Mouse (Mus musculus) liver, adult 2 months (tissue): ENCODE measurements around the gene Unc13d. TPM values are rescaled to one million over a fixed set of nuclear protein-coding genes. Genes with fewer than 3 reads are reported as not detected.
A peak's percentile ranks its signal among the peaks of the same experiment; 100 is the strongest.

Source experiments
- DNase-seq: peaks from one replicate; pipeline ENCODE4 v3.0.0-alpha.2; 2011; ENCODE audit warnings: low read depth, low spot score; ENCODE audit errors: extremely low read depth
- H3K27ac ChIP-seq: fragments of 200-500 bp; replicated peaks from 2 replicates; pipeline ENCODE4 v1.5.1; 2012; ENCODE audit warnings: low read depth, mild to moderate bottlenecking, control low read depth, inconsistent platforms, low read length; ENCODE audit not compliant: insufficient read depth
- H3K27me3 ChIP-seq: fragments of 200-500 bp; 2 replicates; pipeline ENCODE4 v1.6.1; 2012; ENCODE audit warnings: mild to moderate bottlenecking, moderate library complexity, low read length, inconsistent platforms; ENCODE audit not compliant: control insufficient read depth, insufficient read depth
- H3K36me3 ChIP-seq: fragments of 200-500 bp; 2 replicates; pipeline ENCODE4 v1.6.1; 2012; ENCODE audit warnings: low read length, inconsistent platforms; ENCODE audit not compliant: control insufficient read depth, insufficient read depth
- H3K4me1 ChIP-seq: fragments of 200-500 bp; 2 replicates; pipeline ENCODE4 v1.6.1; 2011; ENCODE audit warnings: low read length; ENCODE audit not compliant: control insufficient read depth, insufficient read depth
- H3K4me3 ChIP-seq: fragments of 200-500 bp; 2 replicates; pipeline ENCODE4 v1.5.1; 2011; ENCODE audit warnings: low read depth, mild to moderate bottlenecking, control low read depth, low read length, moderate library complexity; ENCODE audit not compliant: insufficient read depth
- H3K79me2 ChIP-seq: fragments of 200-500 bp; 2 replicates; pipeline ENCODE4 v1.6.1; 2012; ENCODE audit warnings: inconsistent platforms, mild to moderate bottlenecking, low read length, moderate library complexity; ENCODE audit not compliant: control insufficient read depth, insufficient read depth
- H3K9ac ChIP-seq: fragments of 200-500 bp; 2 replicates; pipeline ENCODE4 v1.6.1; 2012; ENCODE audit warnings: low read depth, mild to moderate bottlenecking, control low read depth, inconsistent platforms, low read length
- CTCF ChIP-seq: fragments of 200-500 bp; IDR thresholded peaks from 2 replicates; pipeline ENCODE4 v1.5.1; 2011; ENCODE audit warnings: low read depth, low read length, control low read depth
- POLR2A ChIP-seq: fragments of 200-500 bp; IDR thresholded peaks from 2 replicates; pipeline ENCODE4 v1.6.1; 2011; ENCODE audit warnings: low read length, control low read depth; ENCODE audit not compliant: insufficient read depth; ENCODE audit errors: extremely low read depth
- WGBS: fragments of 180-500 bp; shearing (Covaris S2); methylation state at CpG from one replicate; pipeline ENCODE4 v1.1.7; 2018; 5-methylcytosine and 5-hydroxymethylcytosine counted together
- polyA plus RNA-seq: library from polyadenylated mRNA; depleted of rRNA; stranded (reverse); fragments of >200 nt; gene quantifications from 2 replicates; pipeline ENCODE4 v1.2.3, GENCODE M21; 2012
- total RNA-seq: library from RNA; depleted of rRNA; stranded (reverse); fragments of >200 nt; gene quantifications from 2 replicates; pipeline ENCODE4 v1.2.3, GENCODE M21; 2014

The Unc13d gene
- total and polyA plus RNA-seq, 2 experiments: 0.37 to 1.4 TPM

DNA sequence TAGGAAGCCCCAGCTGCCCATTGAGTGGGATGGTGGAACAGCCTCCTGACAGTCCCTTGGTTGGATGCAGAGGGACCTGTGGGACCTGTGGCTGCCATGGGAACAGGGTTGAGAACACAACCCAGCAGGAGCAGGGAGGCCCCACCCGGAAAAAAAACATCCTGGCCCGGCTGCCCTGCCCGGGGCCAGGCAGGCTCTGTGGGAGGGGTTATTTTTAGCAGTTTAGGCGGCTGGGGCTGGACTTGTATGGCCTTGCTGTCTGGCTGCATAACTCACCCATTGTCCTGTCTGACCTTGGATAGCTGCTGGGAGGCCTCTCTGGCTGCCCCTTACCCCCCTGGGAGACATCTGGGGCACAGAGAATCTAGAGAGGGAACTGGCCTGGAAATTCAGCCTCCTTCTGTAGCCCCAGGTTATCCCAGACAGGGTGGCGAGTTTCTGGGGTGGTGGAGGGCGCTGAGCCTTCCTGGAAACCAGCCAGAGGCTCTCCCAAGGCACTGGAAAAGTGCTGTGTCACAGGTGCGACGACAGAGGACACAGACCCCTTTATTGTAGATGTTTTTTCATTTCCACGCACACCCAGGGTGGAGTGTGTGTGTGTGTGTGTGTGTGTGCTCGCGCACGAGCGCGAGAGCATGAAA is 26.4 kb upstream of the Unc13d start:
- peak overlapping the region; percentile 14; the same call in 1 of the 2 replicates for H3K9ac ChIP-seq

GRCm38 (mm10) chr11:116103572-116103971 is 25.8 kb upstream of the Unc13d start:
- Histone ChIP-seq H3K27ac (peak overlapping the region; percentile 48), H3K4me3 (no peak overlapping the region), H3K27me3 (no peaks in the 10 kb centered on the region), H3K79me2 (peaks cover 2% of the 10 kb centered on the region; the same call in 1 of the 2 replicates), H3K36me3 (no peaks in the 10 kb centered on the region), H3K9ac (no peak overlapping the region), H3K4me1 (peaks cover 42% of the 10 kb centered on the region)
- 33% methylated on average over 12 of the region's 12 CpGs for WGBS
- peak; percentile 57 for DNase-seq
- TF ChIP-seq CTCF: no peak
- no peak for TF ChIP-seq POLR2A

More for the DNA sequence above, 26.4 kb upstream of the Unc13d start:
- Histone ChIP-seq H3K36me3 (no peaks in the 10 kb centered on the region), H3K27ac (peak overlapping the region; percentile 70), H3K4me1 (peaks cover 45% of the 10 kb centered on the region), H3K79me2 (peaks cover 2% of the 10 kb centered on the region; the same call in 1 of the 2 replicates), H3K4me3 (no peak overlapping the region), H3K27me3 (no peaks in the 10 kb centered on the region)
- no peak for TF ChIP-seq CTCF
- no peak for TF ChIP-seq POLR2A
- DNase-seq: peak; percentile 64
- WGBS: 36% methylated on average over 14 of the region's 14 CpGs

- Histone ChIP-seq H3K4me1 (peaks cover 38% of the 10 kb centered on the region), H3K79me2 (peaks cover 2% of the 10 kb centered on the region; the same call in 1 of the 2 replicates), H3K27ac (peak overlapping the region; percentile 78), H3K4me3 (no peak overlapping the region), H3K27me3 (no peaks in the 10 kb centered on the region), H3K36me3 (no peaks in the 10 kb centered on the region), H3K9ac (peak overlapping the region; percentile 40)
- TF ChIP-seq CTCF: no peak
- TF ChIP-seq POLR2A: no peak
- 46% methylated on average over 3 of the region's 4 CpGs for WGBS
- DNase-seq: no peak
These were observed 24.7 kb upstream of the Unc13d start for GRCm38 (mm10) chr11:116102472-116102871.

GRCm38 (mm10) chr11:116101931-116102381 is 24.2 kb upstream of the Unc13d start:
- WGBS: 25% methylated on average over 11 of the region's 11 CpGs
- TF ChIP-seq POLR2A (no peak), CTCF (no peak)
- peak; percentile 43 for DNase-seq
- Histone ChIP-seq H3K9ac (peak overlapping the region; percentile 40), H3K79me2 (peaks cover 2% of the 10 kb centered on the region; the same call in 1 of the 2 replicates), H3K27me3 (no peaks in the 10 kb centered on the region), H3K27ac (peak overlapping the region; percentile 78), H3K4me1 (peaks cover 36% of the 10 kb centered on the region), H3K36me3 (no peaks in the 10 kb centered on the region), H3K4me3 (peak overlapping the region; percentile 29; the same call in 1 of the 2 replicates)

DNA sequence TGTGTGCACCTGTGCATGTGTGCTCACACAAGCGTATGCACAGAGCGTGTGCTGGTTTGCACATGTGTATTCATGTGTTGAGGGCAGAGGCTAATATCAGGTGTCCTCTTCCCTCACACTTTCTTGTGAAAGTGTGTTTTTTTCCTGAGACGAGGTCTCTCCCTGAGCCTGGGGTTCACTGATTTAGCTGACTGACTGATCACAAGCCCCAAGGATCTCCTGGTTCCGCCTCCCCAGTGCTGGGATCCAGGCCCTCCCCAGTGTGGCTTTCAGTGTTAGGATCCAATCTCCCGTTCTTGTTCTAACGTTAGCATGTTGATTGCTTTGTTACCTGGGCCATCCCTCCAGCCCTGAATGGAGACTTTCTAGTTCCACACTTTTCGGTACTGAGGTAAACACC is 23.1 kb upstream of the Unc13d start:
- Histone ChIP-seq H3K27me3 (no peaks in the 10 kb centered on the region), H3K9ac (peak overlapping the region; percentile 42), H3K36me3 (no peaks in the 10 kb centered on the region), H3K27ac (peak overlapping the region; percentile 78), H3K4me1 (peaks cover 36% of the 10 kb centered on the region), H3K4me3 (no peak overlapping the region), H3K79me2 (peaks cover 1% of the 10 kb centered on the region; the same call in 1 of the 2 replicates)
- WGBS: 51% methylated on average over 7 of the region's 7 CpGs
- peak; percentile 50 for DNase-seq
- TF ChIP-seq CTCF (no peak), POLR2A (no peak)

GRCm38 (mm10) chr11:116100385-116100784 is 22.6 kb upstream of the Unc13d start:
- H3K36me3 ChIP-seq: no peaks in the 10 kb centered on the region
- no peaks in the 10 kb centered on the region for H3K27me3 ChIP-seq
- peak overlapping the region; percentile 54 for H3K4me3 ChIP-seq
- 17% methylated on average over 6 of the region's 6 CpGs for WGBS
- no peaks in the 10 kb centered on the region; the same call in 1 of the 2 replicates for H3K79me2 ChIP-seq
- peak overlapping the region; percentile 85 for H3K27ac ChIP-seq
- H3K4me1 ChIP-seq: peaks cover 36% of the 10 kb centered on the region
- DNase-seq: peak; percentile 91
- peak; percentile 72 for TF ChIP-seq POLR2A
- TF ChIP-seq CTCF: no peak
- peak overlapping the region; percentile 77 for H3K9ac ChIP-seq
